Mouse (Mus musculus): ENCODE results near the gene Sytl3. TPM values are rescaled to one million over a fixed set of nuclear protein-coding genes. Genes with fewer than 3 reads are reported as not detected.
A peak's percentile ranks its signal among the peaks of the same experiment; 100 is the strongest.
"Not testable (repeated sequence)": the region's sequence is repeated elsewhere in the genome, so short reads cannot be mapped to it uniquely, and the experiment has no call there.

The Sytl3 gene
- polyA plus RNA-seq, 1 experiment from 2014 or later = 2.5 TPM

- DNase-seq (ENCODE audit: low spot score) = peak; percentile 50
- not testable (repeated sequence) for H3K27me3 ChIP-seq (ENCODE audit: insufficient read depth, low read length); H3K9ac ChIP-seq (ENCODE audit: low read depth, low read length); H3K4me1 ChIP-seq (replicated peaks; ENCODE audit: insufficient read depth, low read length); H3K27ac ChIP-seq; H3K4me2 ChIP-seq (ENCODE audit: low read length); ATAC-seq (replicated peaks; ENCODE audit: low FRiP score, low read depth); H3K9me3 ChIP-seq (replicated peaks; ENCODE audit: low read length); H3K36me3 ChIP-seq (ENCODE audit: insufficient read depth, low read length); H3K4me3 ChIP-seq (replicated peaks; ENCODE audit: low read depth, low read length)
- WGBS = 7% methylated on average over 2 of the region's 2 CpGs
- TF ChIP-seq CTCF (IDR thresholded peaks at IDR 0.05; ENCODE audit: low read depth) = peak; percentile 86
Observed at GRCm38 (mm10) chr17:6691596-6691995, 32.7 kb downstream of the Sytl3 start.

GRCm38 (mm10) chr17:6695712-6696111 lies 36.8 kb downstream of the Sytl3 start:
- H3K36me3 ChIP-seq (ENCODE audit: insufficient read depth, low read length); H3K27me3 ChIP-seq (ENCODE audit: insufficient read depth, low read length); H3K4me2 ChIP-seq (ENCODE audit: low read length); H3K4me3 ChIP-seq (replicated peaks; ENCODE audit: low read depth, low read length); H3K4me1 ChIP-seq (replicated peaks; ENCODE audit: insufficient read depth, low read length); H3K9ac ChIP-seq (ENCODE audit: low read depth, low read length); ATAC-seq (replicated peaks; ENCODE audit: low FRiP score, low read depth); H3K27ac ChIP-seq; DNase-seq (ENCODE audit: low spot score); H3K9me3 ChIP-seq (replicated peaks; ENCODE audit: low read length): not testable (repeated sequence)
- 82% methylated on average over 9 of the region's 9 CpGs for WGBS

- H3K4me1 ChIP-seq (replicated peaks; ENCODE audit: insufficient read depth, low read length); H3K9ac ChIP-seq (ENCODE audit: low read depth, low read length); H3K27me3 ChIP-seq (ENCODE audit: insufficient read depth, low read length); DNase-seq (ENCODE audit: low spot score); H3K36me3 ChIP-seq (ENCODE audit: insufficient read depth, low read length); H3K27ac ChIP-seq; ATAC-seq (replicated peaks; ENCODE audit: low FRiP score, low read depth); H3K4me3 ChIP-seq (replicated peaks; ENCODE audit: low read depth, low read length); H3K9me3 ChIP-seq (replicated peaks; ENCODE audit: low read length); H3K4me2 ChIP-seq (ENCODE audit: low read length): not testable (repeated sequence)
- 54% methylated on average over 7 of the region's 8 CpGs for WGBS
Observed at GRCm38 (mm10) chr17:6696521-6696920, 37.6 kb downstream of the Sytl3 start.

- WGBS = 37% methylated on average over 2 of the region's 4 CpGs
- DNase-seq (ENCODE audit: low spot score) = peak; percentile 60
- peak; percentile 65 for TF ChIP-seq CTCF (IDR thresholded peaks at IDR 0.05; ENCODE audit: low read depth)
Observed at GRCm38 (mm10) chr17:6697224-6697775, 38.4 kb downstream of the Sytl3 start.

DNA sequence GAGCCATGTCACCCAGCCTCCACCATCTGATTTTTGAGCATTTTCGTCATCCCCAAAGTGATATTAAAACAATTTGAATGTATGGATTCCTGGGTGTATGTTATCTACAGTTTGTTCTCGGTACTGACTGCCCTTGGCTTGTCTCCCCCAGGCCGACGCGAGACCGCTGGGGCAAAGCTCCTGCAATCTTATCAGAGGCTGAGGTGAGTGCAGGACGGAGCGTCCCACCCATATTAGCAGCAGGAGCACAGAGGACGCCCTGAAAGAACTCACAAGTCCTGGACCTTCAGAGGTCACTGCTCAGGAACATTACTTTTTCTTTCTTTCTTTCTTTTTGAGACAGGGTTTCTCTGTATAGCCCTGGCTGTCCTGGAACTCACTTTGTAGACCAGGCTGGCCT lies 40.6 kb downstream of the Sytl3 start:
- not testable (repeated sequence) for H3K9ac ChIP-seq (ENCODE audit: low read depth, low read length); DNase-seq (ENCODE audit: low spot score); H3K36me3 ChIP-seq (ENCODE audit: insufficient read depth, low read length); H3K4me3 ChIP-seq (replicated peaks; ENCODE audit: low read depth, low read length); H3K4me1 ChIP-seq (replicated peaks; ENCODE audit: insufficient read depth, low read length); H3K9me3 ChIP-seq (replicated peaks; ENCODE audit: low read length); H3K27ac ChIP-seq; H3K4me2 ChIP-seq (ENCODE audit: low read length); ATAC-seq (replicated peaks; ENCODE audit: low FRiP score, low read depth); H3K27me3 ChIP-seq (ENCODE audit: insufficient read depth, low read length)
- 85% methylated on average over 8 of the region's 9 CpGs for WGBS

More at GRCm38 (mm10) chr17:6697224-6697775, 38.4 kb downstream of the Sytl3 start:
- peak; percentile 57; the same call in 1 of the 2 replicates for ATAC-seq (replicated peaks; ENCODE audit: low FRiP score, low read depth)
- H3K27me3 ChIP-seq (ENCODE audit: insufficient read depth, low read length); H3K36me3 ChIP-seq (ENCODE audit: insufficient read depth, low read length); H3K9ac ChIP-seq (ENCODE audit: low read depth, low read length); H3K4me2 ChIP-seq (ENCODE audit: low read length); H3K4me1 ChIP-seq (replicated peaks; ENCODE audit: insufficient read depth, low read length); H3K9me3 ChIP-seq (replicated peaks; ENCODE audit: low read length); H3K4me3 ChIP-seq (replicated peaks; ENCODE audit: low read depth, low read length); H3K27ac ChIP-seq: not testable (repeated sequence)

DNA sequence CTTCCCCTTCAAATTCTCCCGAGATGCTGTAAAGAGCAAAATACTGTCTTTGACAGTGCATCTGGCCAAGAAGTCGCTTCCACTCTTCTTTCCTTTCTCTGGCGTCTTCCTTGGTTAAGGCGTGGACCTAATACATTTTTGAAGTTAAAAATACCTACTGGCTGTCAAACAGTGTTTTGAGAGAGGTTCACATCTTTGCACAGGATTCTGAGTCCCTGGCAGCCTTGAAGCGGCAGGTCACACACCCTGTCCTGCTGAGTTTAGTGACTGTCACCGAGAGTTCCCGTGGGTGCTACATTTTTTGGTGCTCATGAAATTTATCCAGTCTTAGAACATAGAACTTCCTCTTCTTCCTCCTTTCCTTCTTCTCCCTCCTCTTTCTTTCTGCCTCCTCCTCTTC lies 41.2 kb downstream of the Sytl3 start:
- H3K27ac ChIP-seq; H3K9ac ChIP-seq (ENCODE audit: low read depth, low read length); H3K27me3 ChIP-seq (ENCODE audit: insufficient read depth, low read length); ATAC-seq (replicated peaks; ENCODE audit: low FRiP score, low read depth); H3K36me3 ChIP-seq (ENCODE audit: insufficient read depth, low read length); DNase-seq (ENCODE audit: low spot score); H3K4me1 ChIP-seq (replicated peaks; ENCODE audit: insufficient read depth, low read length); H3K4me2 ChIP-seq (ENCODE audit: low read length); H3K9me3 ChIP-seq (replicated peaks; ENCODE audit: low read length); H3K4me3 ChIP-seq (replicated peaks; ENCODE audit: low read depth, low read length): not testable (repeated sequence)
- WGBS = 67% methylated on average over 3 of the region's 7 CpGs

- H3K36me3 ChIP-seq (ENCODE audit: insufficient read depth, low read length); ATAC-seq (replicated peaks; ENCODE audit: low FRiP score, low read depth); DNase-seq (ENCODE audit: low spot score); H3K4me3 ChIP-seq (replicated peaks; ENCODE audit: low read depth, low read length); H3K27me3 ChIP-seq (ENCODE audit: insufficient read depth, low read length); H3K27ac ChIP-seq; H3K9me3 ChIP-seq (replicated peaks; ENCODE audit: low read length); H3K4me1 ChIP-seq (replicated peaks; ENCODE audit: insufficient read depth, low read length); H3K9ac ChIP-seq (ENCODE audit: low read depth, low read length); H3K4me2 ChIP-seq (ENCODE audit: low read length): not testable (repeated sequence)
- WGBS = 33% methylated on average over 1 of the region's 8 CpGs
Observed at GRCm38 (mm10) chr17:6702625-6703221, 43.8 kb downstream of the Sytl3 start.

- not testable (repeated sequence) for H3K4me2 ChIP-seq (ENCODE audit: low read length); ATAC-seq (replicated peaks; ENCODE audit: low FRiP score, low read depth); H3K4me1 ChIP-seq (replicated peaks; ENCODE audit: insufficient read depth, low read length); DNase-seq (ENCODE audit: low spot score); H3K36me3 ChIP-seq (ENCODE audit: insufficient read depth, low read length); H3K9ac ChIP-seq (ENCODE audit: low read depth, low read length); H3K4me3 ChIP-seq (replicated peaks; ENCODE audit: low read depth, low read length); H3K9me3 ChIP-seq (replicated peaks; ENCODE audit: low read length); H3K27ac ChIP-seq; H3K27me3 ChIP-seq (ENCODE audit: insufficient read depth, low read length)
- WGBS = 41% methylated on average over 6 of the region's 9 CpGs
Observed at GRCm38 (mm10) chr17:6703381-6704270, 44.7 kb downstream of the Sytl3 start.

- DNase-seq (ENCODE audit: low spot score); H3K4me3 ChIP-seq (replicated peaks; ENCODE audit: low read depth, low read length); H3K4me2 ChIP-seq (ENCODE audit: low read length); ATAC-seq (replicated peaks; ENCODE audit: low FRiP score, low read depth); H3K9me3 ChIP-seq (replicated peaks; ENCODE audit: low read length); H3K27me3 ChIP-seq (ENCODE audit: insufficient read depth, low read length); H3K36me3 ChIP-seq (ENCODE audit: insufficient read depth, low read length); H3K4me1 ChIP-seq (replicated peaks; ENCODE audit: insufficient read depth, low read length); H3K9ac ChIP-seq (ENCODE audit: low read depth, low read length); H3K27ac ChIP-seq: not testable (repeated sequence)
- 82% methylated on average over 5 of the region's 5 CpGs for WGBS
Observed at GRCm38 (mm10) chr17:6706448-6706847, 47.6 kb downstream of the Sytl3 start.
